Mouse (Mus musculus) kidney, adult 8-10 months (tissue): ENCODE measurements at regions not wholly inside any gene's neighbourhood (a gene's known extent, or its start where the extent isn't known, plus 50 kb on each side); places are given as distances from the start of the nearest gene placed in this dataset.
A peak's percentile ranks its signal among the peaks of the same experiment; 100 is the strongest.

Experiments
- DNase-seq, 2 experiments: peaks; one replicate each; pipeline ENCODE4 v3.0.0; 2022

DNA sequence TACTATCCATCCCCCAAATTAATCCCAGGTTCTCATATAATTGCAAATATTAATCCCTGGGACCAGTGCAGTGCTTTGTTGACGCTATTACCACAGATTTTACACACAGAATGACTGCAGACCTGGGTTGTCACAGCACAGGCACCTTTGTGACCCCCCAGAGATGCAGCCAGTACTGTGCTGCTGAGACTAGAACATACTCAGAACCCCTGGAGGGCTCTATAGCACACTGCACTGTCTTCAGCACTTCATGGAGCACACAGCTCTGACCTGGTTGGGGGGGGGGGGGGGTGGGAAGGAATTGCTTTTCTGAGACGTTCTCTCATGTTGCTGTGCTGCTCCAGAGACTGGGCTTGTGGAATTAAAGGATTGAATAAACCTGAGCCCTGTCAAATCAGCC, 154.9 kb upstream of the Gm34302 start:
- no peak for DNase-seq

DNA sequence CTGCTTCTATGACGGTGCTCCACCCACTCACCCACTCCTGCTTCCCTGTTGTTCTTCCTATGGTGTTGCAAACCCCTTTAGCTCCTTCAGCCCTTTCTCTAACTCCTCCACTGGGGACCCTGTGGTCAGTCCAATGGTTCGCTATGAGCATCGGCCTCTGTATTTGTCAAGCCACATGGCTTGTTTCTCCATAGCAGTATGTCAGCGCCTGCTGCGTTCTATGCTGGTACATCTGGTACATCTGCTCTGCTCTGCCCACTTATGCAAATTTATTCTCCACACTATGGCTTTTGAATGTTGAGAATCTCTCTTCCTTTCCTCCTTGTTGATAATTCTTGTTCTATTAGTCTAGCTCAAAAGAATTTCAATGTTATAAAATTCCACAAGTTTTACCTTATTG, 154.2 kb upstream of the Gm34302 start:
- DNase-seq = no peak

DNA sequence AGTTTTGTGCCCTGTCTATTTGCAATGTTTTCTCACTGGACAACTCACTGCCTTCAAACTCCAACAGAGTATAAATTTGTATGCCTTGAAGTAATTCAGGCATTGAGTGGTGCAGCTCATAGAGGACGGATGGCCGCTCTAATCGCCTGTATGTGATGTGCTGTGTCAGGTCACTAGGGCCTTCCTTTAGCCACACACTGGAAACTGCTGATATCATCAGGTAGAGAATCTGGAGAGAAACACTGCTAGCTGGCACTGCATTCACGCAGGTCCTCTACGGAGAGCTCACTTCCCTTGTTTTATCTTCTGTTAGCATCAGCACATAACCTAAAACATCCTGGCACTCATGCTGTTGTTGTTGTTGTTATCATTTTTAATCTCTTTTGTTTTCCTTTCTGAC, 144.0 kb upstream of the Gm34302 start:
- DNase-seq = no peak

DNA sequence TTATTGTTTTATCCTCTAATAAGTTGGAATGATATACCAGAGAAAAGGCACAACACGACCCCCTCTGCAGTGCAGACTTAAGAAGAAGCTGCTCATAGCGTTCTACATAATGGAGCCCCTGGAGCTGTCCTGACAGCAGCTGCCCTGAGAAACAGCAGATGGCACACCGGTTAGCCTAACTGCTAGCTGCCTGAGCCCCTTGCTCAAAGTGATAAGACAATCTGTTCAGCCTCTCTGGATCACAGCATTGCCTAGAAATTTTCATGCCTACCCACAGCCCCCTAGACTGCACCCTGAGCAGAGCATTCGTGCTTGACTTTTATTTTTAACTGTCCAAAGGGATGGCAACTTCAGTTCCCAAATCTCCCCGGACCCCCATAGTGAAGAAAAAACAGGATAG, 132.4 kb upstream of the Gm34302 start:
- DNase-seq = no peak

DNA sequence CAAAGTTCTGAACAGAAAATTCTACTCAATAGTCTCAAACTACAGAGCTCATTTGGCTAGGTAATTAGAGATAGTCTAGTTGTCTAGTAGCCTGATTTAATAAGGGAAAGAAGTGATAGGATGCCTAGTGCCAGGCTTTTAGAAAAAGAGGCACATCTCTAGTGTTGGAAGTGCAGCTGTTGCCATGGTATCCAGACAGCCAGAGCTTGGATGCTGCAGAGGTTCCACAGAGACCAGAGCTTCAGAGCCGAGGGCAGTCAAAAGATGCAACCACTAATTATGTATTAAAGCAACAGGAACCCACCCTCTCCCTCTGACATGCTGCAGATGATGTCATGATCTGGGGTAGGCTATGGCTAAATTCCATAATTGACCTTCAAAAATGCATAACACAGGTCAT, 130.0 kb upstream of the Gm34302 start:
- DNase-seq = no peak

DNA sequence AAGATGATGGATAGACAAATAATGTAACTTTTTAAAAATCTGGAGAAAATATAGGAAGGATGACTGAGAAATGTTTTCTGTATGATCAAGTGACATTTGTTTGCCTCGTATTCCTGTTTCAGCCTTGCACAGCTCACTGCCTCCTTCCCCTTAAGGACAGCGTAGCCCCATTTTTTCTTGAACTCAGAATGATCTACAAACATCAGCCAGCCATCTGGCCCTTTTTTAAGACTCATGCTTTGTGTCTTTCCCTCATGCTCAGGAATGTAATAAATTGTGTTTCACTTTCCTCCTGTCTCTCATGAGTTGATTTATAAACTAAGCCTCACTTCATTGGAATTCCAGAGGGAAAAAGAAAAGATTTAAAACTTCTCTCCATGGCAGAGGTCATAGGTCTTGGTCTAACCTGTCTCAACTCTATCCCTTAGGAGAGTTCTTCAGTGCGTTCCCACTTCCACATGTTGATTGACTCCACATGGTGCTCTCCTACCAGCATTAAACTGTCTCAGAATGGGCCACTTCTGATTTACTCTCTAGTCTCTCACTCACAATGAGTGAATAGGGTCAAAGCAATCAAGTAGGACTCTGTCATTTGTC, 129.2 kb upstream of the Gm34302 start:
- DNase-seq = no peak

DNA sequence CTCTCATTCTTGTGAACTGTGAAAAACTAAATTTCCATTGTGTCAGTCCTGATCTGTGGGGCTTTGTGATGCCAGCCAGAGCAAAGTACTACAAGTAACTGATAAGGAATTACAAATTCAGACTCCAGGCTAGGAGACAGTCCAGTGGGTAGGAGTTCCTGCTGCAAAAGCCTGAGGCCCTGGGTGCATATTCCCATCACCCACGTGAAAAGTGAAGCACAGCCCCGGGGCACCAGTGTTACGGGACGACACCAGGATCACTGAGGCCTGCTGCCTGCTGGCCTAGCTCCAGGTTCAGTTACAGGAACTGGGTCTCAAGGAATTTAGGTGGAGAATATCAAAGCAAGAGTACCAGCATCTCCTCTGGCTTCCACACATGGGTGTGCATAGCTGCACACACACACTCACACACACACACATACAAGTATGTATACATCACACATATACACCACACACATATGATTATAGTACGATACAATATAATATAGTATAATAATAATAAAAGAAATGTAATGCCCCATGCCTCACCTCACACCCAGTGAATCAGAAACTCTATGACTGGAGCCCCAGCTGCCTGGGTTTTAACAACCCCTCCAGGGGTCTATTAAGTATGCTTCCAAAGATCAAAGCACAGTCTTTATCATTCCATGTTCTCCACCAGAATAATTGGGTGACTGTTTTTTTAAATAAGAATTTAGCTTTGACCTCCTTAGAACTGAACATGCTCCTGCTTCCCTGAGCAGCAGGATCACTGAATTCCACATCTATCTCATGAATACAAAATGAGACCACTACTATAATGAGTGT, 126.6 kb upstream of the Gm34302 start:
- no peak for DNase-seq

DNA sequence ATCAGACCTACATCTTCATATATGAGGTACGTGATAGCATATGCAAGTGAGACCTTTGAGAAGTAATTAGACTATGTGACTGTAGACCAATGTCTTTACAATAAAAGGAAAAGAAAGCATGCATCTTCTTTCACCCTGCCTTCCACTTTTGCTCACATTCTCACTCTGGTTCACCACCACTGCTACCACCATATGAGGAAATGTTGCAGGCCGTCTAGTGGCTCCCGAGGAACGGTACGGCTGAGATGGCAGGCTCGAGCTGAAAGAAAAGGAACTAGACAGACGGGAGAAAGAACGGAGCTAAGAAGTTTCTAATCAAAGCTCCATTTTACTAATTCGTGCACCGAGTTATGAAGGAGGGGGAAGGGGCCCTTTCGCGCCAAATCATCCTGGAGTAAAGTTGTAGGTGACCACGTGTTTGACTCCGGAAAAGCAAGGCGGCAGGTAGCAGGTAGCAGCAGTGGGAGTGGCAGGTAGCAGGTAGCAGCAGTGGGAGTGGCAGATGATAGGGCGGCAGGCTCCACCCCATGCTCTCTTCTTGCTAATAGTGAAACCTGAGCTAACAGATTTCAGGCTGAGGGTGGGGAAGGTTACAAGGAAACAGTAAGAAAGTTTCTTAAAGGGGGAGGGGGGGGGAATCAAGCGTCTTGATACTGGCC, 125.9 kb upstream of the Gm34302 start:
- peak; percentile 15 to 17 for DNase-seq

DNA sequence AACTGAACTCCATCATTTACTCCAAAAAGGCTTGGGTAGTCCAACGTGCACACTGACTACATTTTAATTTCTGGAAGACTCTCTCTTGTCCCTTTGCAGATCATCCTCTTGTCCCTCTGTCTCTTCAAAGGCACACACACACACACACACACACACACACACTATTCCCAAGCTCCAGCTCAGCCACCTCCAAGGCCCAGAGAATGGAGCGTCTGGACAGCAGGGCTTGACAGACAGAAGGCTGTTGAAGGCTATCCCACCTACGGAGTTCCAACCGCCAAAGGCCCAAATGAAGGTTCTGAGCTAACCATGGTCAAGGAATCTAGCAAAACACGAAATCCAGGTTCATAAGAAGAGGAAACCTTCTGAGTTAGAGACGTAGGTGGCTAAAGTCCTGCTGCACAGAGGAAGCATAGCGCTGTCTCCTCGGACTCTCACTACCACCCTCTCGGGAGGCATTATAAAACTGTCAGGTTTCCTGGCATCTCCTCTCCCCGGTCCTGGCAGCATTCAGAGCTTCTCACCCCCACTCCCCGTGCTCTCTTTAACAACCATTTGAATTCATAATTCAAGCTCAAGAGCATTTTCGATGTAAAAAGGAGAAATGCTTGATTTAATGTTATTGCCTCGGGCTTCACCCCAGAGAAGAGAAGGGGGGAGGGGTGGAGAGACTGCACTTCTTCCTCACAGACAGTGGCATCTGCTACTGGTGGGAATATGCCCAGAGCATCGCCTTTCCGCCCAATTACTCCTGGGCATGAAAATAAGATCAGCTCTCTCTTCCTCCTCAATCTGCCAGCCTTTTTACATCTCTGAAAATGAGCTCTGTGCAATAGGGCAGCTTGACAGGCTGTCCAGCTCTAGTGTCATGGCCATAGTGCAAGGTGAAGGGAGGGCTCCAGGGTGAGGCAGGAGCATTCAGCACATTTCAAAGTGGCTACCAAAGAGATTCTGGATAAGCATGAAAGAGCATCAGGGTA, 99.3 kb upstream of the Gm34302 start:
- DNase-seq = no peak

DNA sequence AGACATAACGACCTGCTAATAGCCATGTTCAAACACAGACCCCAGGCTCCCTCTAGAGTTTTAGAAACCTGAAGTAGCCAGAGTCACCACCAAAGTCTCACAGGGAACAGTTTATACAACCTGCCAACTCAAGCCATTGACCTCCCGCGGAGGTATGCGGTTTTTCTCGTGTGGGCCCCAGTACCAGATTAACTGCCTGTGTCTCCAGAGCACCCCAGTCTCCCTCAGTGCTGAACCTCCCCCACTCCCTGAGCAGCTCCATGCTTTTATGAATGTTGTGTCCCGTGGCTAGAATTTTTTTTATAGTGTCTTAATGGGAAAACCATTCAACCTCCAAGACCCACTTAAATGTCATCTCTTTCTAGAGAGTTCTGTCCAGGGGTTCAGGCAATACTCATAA, 98.5 kb upstream of the Gm34302 start:
- DNase-seq = no peak

DNA sequence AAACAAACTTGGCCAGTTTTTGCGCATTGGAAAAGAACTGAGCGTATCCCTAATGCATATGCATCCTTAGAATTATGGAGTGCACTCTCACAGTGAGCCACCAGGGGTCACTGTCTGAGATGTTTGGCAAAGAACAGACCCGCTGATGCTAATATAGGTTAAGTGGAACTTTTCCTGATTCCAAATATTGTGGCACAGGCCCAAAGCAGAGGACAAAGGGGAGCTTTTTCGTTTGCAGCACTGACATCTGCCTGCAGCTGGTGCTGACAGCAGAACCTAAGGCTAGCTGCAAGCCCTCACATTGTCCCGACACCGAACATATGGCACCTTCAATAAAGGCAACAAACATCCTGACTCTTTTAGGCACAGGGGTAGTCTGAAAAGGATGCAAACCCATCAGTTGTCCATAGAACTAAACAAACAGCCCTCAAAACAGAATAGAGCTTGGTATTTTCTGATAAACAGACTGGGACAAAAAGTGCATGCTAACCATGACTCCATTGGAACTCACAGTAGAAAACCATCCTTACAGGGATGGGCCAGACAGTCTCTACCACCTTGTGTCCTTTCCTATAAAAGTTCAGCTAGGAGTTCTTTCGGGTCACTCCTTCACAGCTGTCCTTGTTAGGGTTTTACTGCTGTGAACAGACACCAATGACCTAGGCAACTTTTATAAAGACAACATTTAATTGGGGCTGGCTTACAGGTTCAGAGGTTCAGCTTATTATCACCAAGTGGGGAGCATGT, 87.1 kb upstream of the Gm34302 start:
- DNase-seq = peak; percentile 47 to 73

DNA sequence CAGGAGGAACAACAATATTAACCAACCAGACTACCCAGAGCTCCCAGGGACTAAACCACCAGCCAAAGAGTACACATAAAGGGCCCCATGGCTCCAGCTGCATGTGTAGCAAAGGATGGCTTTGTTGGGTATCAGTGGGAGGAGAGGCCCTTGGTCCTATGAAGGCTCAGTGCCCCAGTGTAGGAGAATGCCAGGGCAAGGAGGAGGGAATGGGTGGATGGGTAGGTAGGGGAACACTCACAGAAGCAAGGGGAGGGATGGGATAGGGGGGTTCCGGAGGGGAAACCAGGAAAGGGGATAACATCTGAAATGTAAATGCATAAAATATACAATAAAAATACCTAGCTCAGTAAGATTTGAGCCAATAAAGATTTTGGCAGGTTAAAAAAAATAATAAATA, 86.4 kb upstream of the Gm34302 start:
- no peak for DNase-seq

DNA sequence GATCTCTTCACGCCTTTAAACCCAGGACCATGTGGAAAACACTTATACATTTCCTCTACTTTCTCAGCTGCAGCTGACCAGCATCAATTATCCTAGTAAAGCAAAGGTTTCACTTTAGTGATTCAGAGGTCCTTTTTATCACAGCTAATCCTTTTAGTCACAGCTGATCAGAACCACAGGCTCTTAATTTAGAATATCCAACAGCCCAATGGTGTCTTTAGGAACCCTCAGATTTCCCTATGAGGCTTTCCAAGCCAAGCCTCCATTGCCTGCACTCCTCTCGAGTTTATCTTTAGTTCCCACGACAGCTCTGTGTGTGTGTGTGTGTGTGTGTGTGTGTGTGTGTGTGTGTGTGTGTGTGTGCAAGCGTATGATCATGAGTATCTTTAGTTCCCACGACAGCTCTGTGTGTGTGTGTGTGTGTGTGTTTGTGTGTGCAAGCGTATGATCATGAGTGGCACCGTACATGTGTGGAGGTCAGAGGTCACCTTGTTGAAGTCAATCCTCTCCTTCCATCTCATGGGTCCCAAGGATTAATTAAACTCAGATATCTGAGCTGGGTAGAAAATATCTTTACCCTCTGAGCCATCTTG, 85.4 kb upstream of the Gm34302 start:
- no peak for DNase-seq

DNA sequence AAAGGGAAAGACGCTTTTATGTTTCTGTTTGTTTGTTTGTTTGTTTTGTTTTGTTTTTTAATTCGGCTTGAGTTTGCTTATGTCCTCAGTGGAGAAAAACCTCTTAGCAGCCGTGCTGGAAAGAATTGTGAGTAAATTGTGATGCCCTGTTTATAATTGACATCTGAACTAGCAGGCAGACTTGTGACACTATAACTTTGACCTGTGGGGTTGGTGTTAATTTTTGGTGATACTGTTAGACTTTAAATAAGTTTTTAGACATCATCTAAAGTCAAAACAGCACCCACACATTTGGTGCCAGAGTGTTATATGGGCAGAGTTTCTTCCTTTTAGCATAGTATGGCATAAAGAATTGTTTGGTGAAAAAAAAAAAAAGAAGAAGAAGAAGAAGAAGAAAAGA, 84.0 kb upstream of the Gm34302 start:
- no peak for DNase-seq

DNA sequence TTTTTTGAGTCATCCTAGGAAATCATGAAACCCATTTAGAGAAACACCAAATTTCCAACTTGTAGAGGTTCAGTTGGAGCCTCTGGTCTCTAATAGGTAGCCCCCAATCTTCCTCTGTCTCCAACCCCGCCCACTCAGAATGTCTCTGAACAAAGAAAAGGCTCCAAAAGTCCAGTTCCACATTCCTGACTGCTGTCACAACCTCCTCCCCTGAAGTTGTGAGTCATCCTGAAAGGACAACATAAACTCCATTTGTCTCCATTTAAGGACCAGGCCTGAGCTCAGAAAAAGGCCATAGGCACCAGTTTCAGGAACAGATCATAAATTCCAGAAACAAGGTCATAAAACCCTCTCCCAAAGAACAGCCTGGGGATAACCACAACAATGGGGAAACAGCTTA, 79.4 kb upstream of the Gm34302 start:
- DNase-seq = no peak

DNA sequence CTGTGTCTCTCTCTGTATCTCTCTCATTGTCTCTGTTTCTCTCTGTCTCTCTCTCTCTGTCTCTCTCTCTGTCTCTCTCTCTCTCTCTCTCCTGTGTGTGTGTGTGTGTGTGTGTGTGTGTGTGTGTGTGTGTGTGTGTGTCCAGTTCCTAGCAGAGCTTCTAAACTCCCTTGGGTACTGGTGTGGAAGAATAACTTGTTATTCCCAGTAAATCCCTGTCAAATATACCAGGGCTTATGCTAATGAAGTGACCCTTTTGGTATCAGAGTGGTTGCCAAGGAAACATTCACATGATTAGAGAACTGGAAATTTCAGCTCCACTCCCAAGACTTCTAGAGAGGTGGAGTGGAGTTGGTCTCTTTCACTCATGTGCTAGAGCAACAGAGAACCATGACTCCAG, 78.9 kb upstream of the Gm34302 start:
- no peak for DNase-seq

DNA sequence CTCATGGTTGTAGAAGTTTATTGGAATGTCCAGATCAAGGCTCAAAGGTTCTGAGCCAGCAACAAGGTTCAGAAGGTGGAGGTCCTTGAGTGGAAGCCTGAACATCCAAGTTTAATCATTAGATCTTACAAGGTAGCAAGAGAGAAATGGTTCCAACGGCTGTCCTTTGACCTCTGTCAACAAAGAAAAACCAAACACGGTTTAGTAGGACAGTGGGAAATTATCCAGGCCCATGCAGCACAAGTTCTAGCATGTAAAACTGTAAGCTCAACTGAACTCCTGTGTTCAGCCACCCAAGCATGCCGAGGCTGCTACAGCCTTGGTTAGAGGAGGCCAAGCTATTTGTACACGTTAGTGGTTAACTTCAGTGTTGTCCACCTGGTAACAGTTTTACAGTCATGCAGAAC, 77.1 kb upstream of the Gm34302 start:
- peak; percentile 77 to 87 for DNase-seq

DNA sequence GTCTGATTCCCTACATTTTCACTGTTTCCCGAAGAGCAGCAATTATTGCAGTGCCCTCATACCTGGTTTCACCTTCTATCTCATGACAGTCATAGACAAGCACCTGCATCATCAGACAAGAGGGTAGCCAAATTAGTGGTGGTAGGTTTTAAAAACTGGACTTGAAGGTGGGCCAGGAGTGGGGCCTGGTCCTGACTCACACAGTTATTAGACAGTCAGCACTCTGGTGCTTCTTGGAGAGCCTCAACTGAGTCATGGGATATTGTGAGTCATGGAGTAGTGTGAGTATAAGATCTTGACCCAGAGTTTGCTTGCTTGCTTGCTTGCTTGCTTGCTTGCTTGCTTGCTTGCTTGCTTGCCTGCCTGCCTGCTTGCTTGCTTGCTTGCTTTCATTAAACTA, 73.1 kb upstream of the Gm34302 start:
- DNase-seq = no peak

DNA sequence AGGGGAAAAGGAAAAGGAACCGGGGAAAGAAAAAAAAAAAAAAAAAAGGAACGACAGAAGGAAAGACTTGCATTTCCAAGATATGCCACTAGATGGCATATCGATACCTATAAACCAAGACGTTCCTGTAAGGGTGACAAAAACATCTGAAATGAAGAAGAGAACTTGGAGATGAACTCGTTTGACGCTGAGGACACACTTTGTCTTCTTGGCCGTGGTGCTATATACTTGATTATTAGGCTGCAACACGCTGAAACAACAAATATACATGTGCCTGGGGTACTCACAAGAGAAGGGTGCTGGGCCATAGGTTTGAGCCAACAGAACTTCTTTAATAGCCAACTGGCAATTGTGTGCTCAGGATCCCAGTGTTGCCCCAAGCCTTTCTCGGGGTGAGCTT, 71.2 kb upstream of the Gm34302 start:
- peak; percentile 5 to 22 for DNase-seq

DNA sequence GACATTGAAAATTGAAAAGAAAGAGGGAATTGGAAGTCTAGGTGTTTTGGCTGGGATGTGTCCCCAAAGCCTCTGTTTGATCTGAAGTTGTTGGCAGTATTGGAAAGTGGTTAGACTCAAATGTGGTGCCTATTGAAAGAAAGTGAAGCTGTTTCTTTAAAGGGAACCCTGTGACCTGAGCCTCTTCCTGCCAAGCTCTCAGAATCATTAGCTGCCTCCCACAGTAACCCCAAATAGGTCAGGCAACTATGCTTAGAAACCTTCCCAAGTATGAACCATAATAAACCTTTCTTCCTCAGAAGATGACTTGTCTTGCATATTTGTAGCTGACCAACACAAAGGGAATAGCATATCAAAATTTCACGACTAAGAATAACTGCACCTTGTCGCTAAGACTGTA, 69.7 kb upstream of the Gm34302 start:
- peak; percentile 29 to 30 for DNase-seq

DNA sequence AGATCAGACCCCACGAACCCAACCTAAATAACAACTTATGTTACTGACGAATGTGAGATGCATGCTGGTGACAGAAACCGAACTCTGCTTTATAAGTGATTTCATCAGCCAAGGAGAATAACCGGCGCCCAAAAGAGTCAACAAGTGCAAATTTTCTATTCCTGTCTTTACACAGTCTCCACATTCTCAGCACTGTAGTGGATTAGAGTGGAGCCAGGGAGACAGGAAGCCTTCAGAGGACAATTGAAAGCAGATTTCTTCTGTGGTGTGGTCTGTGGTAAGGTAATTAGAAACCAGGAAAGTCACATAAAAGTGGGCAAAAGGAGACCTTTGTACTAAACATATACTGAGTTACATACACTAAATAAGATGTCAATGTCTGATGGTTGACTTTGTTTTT, 68.0 kb upstream of the Gm34302 start:
- DNase-seq = no peak
